Mouse (Mus musculus): ENCODE measurements around the gene Tesk1.
"Not testable (repeated sequence)": the region's sequence is repeated elsewhere in the genome, so short reads cannot be mapped to it uniquely, and the experiment has no call there.

Gene Tesk1

GRCm38 (mm10) chr4:43453413-43453812 is 11.7 kb downstream of the Tesk1 start:
- no peak for DNase-seq (ENCODE audit: low spot score in 2 of 2)

GRCm38 (mm10) chr4:43454041-43454836 is 12.5 kb downstream of the Tesk1 start, which contains the start of gene Cd72:
Cd72 (minus strand) TSS chr4:43454628.
- DNase-seq (ENCODE audit: low spot score in 2 of 2) = no peak

- no peak for DNase-seq (ENCODE audit: low spot score in 2 of 2)
These were observed 14.7 kb downstream of the Tesk1 start for GRCm38 (mm10) chr4:43456470-43456869.

- no peak for DNase-seq (ENCODE audit: low spot score in 2 of 2)
These were observed 15.4 kb downstream of the Tesk1 start for GRCm38 (mm10) chr4:43457124-43457523.

GRCm38 (mm10) chr4:43463102-43463501 is 21.4 kb downstream of the Tesk1 start:
- no peak for DNase-seq (ENCODE audit: low spot score in 2 of 2)

GRCm38 (mm10) chr4:43465935-43466334 is 24.2 kb downstream of the Tesk1 start:
- DNase-seq (ENCODE audit: low spot score in 2 of 2) = no peak

GRCm38 (mm10) chr4:43466872-43467271 is 25.1 kb downstream of the Tesk1 start:
- no peak for DNase-seq (ENCODE audit: low spot score in 2 of 2)

- no peak for DNase-seq (ENCODE audit: low spot score in 2 of 2)
These were observed 28.6 kb downstream of the Tesk1 start for GRCm38 (mm10) chr4:43470301-43470700.

- DNase-seq (ENCODE audit: low spot score in 2 of 2) = no peak
These were observed 31.9 kb downstream of the Tesk1 start for GRCm38 (mm10) chr4:43473636-43474035.

- no peak for DNase-seq (ENCODE audit: low spot score in 2 of 2)
These were observed 34.9 kb downstream of the Tesk1 start for GRCm38 (mm10) chr4:43476604-43477003.

GRCm38 (mm10) chr4:43477857-43478533 is 36.3 kb downstream of the Tesk1 start:
- DNase-seq (ENCODE audit: low spot score in 2 of 2) = peak; percentile 66 to 82

GRCm38 (mm10) chr4:43478534-43478858 is 36.8 kb downstream of the Tesk1 start:
- no peak for DNase-seq (ENCODE audit: low spot score in 2 of 2)

- peak in 1 of 2 experiments; percentile 41 for DNase-seq (ENCODE audit: low spot score in 2 of 2)
These were observed 37.4 kb downstream of the Tesk1 start for GRCm38 (mm10) chr4:43478906-43479832.

- no peak for DNase-seq (ENCODE audit: low spot score in 2 of 2)
These were observed 39.2 kb downstream of the Tesk1 start for GRCm38 (mm10) chr4:43480985-43481384.

GRCm38 (mm10) chr4:43481894-43482456 is 40.2 kb downstream of the Tesk1 start:
- no peak for DNase-seq (ENCODE audit: low spot score in 2 of 2)

- DNase-seq (ENCODE audit: low spot score in 2 of 2) = no peak
These were observed 40.9 kb downstream of the Tesk1 start for GRCm38 (mm10) chr4:43482591-43482990.

GRCm38 (mm10) chr4:43483535-43484091 is 41.9 kb downstream of the Tesk1 start, which contains the start of gene Sit1:
Sit1 (minus strand) TSS chr4:43483734.
- DNase-seq (ENCODE audit: low spot score in 2 of 2) = no peak

- DNase-seq (ENCODE audit: low spot score in 2 of 2) = not testable (repeated sequence)
These were observed 43.9 kb downstream of the Tesk1 start for GRCm38 (mm10) chr4:43485666-43486065.

- no peak for DNase-seq (ENCODE audit: low spot score in 2 of 2)
These were observed 47.9 kb downstream of the Tesk1 start for GRCm38 (mm10) chr4:43489611-43490010.

GRCm38 (mm10) chr4:43490801-43491200 is 49.1 kb downstream of the Tesk1 start:
- DNase-seq (ENCODE audit: low spot score in 2 of 2) = no peak

GRCm38 (mm10) chr4:43492101-43492820 is 50.5 kb downstream of the Tesk1 start:
- no peak for DNase-seq (ENCODE audit: low spot score in 2 of 2)
